Comparison of ENCODE assay signal across 9 mouse cellular contexts in genomic region chr5:28167611-28168252, GRCm38 (mm10). TPM values are rescaled to one million over a fixed set of nuclear protein-coding genes. Genes with fewer than 3 reads are reported as not detected.
A peak's percentile ranks its signal among the peaks of the same experiment; 100 is the strongest.
DNase-seq lines count a peak whose midpoint lies in the region; ATAC-seq and TF ChIP-seq lines count a peak whose summit lies in the region.
"Had no signal": no experiment of that assay in that cellular context is flagged by ENCODE, and none has a peak within 500 bp of the region (broad histone marks: within the 10 kb centered on the region; RNA-seq: fewer than 3 reads in every experiment).

No protein-coding gene starts in this region.

- WGBS in liver, embryonic 13.5 days (ENCODE audit: insufficient replicate concordance) = 3% methylated on average over 29 of the region's 29 CpGs
- under 1% methylated on average over 29 of the region's 29 CpGs for WGBS in hindbrain, postnatal 0 days
- 1% methylated on average over 29 of the region's 29 CpGs for WGBS in midbrain, postnatal 0 days

- H3K4me3 ChIP-seq in liver, embryonic 13.5 days (replicated peaks) = 0 out of 2 replicates have a peak overlapping the region, but pooled peaks have one; percentile 12
- peak overlapping the region; percentile 49 for H3K4me3 ChIP-seq in hindbrain, postnatal 0 days (ENCODE audit: low read length)
- H3K4me3 ChIP-seq in midbrain, postnatal 0 days (ENCODE audit: low read depth, low read length) = peak overlapping the region; percentile 68
- H3K4me3 ChIP-seq: left cerebral cortex, adult 2 months had no signal

- no peaks in the 10 kb centered on the region for H3K36me3 ChIP-seq in liver, embryonic 13.5 days
- no peaks in the 10 kb centered on the region for H3K36me3 ChIP-seq in hindbrain, postnatal 0 days (ENCODE audit: insufficient read depth, low read length)
- no peaks in the 10 kb centered on the region for H3K36me3 ChIP-seq in midbrain, postnatal 0 days (ENCODE audit: insufficient read depth, low read length)

- ATAC-seq in liver, embryonic 13.5 days (ENCODE audit: low read depth) = no peak
- no peak for ATAC-seq in hindbrain, postnatal 0 days
- no peak for ATAC-seq in midbrain, postnatal 0 days (ENCODE audit: low FRiP score)
- ATAC-seq in erythroblast, adult 5-6 weeks (replicated peaks; ENCODE audit: low FRiP score, poor library complexity, severe bottlenecking) = no peak

- peaks cover 10% of the 10 kb centered on the region for H3K4me1 ChIP-seq in liver, embryonic 13.5 days (replicated peaks)
- H3K4me1 ChIP-seq in hindbrain, postnatal 0 days (ENCODE audit: insufficient read depth, low read length) = no peaks in the 10 kb centered on the region
- H3K4me1 ChIP-seq in midbrain, postnatal 0 days (ENCODE audit: insufficient read depth, low read length) = no peaks in the 10 kb centered on the region

- no peak overlapping the region for H3K9ac ChIP-seq in liver, embryonic 13.5 days
- H3K9ac ChIP-seq in hindbrain, postnatal 0 days (replicated peaks; ENCODE audit: low read length) = peak overlapping the region; percentile 76
- peak overlapping the region; percentile 81 for H3K9ac ChIP-seq in midbrain, postnatal 0 days (replicated peaks; ENCODE audit: low read length, poor library complexity, severe bottlenecking)

- H3K27ac ChIP-seq in liver, embryonic 13.5 days = no peak overlapping the region
- H3K27ac ChIP-seq in hindbrain, postnatal 0 days = peak overlapping the region; percentile 86
- peak overlapping the region; percentile 71 for H3K27ac ChIP-seq in midbrain, postnatal 0 days (ENCODE audit: low read depth, low read length)
- H3K27ac ChIP-seq: left cerebral cortex, adult 2 months had no signal

- TF ChIP-seq CTCF in hindbrain, postnatal 0 days (IDR thresholded peaks at IDR 0.05; ENCODE audit: low read depth) = no peak
- TF ChIP-seq CTCF in midbrain, postnatal 0 days (IDR thresholded peaks at IDR 0.05) = no peak

- no peaks in the 10 kb centered on the region for H3K9me3 ChIP-seq in liver, embryonic 13.5 days (replicated peaks)
- H3K9me3 ChIP-seq in hindbrain, postnatal 0 days (ENCODE audit: low read length) = no peaks in the 10 kb centered on the region
- no peaks in the 10 kb centered on the region for H3K9me3 ChIP-seq in midbrain, postnatal 0 days (ENCODE audit: low read length)

- peaks cover 97% of the 10 kb centered on the region for H3K27me3 ChIP-seq in liver, embryonic 13.5 days
- peaks cover 20% of the 10 kb centered on the region for H3K27me3 ChIP-seq in hindbrain, postnatal 0 days (ENCODE audit: insufficient read depth, low read length)
- H3K27me3 ChIP-seq in midbrain, postnatal 0 days (ENCODE audit: insufficient read depth, low read length) = peaks cover 9% of the 10 kb centered on the region

- DNase-seq in liver, embryonic 13.5 days = no peak
- DNase-seq in liver (no peak), MN1 (ENCODE audit: low spot score) (no peak)
- peak; percentile 76 for DNase-seq in embryo, embryonic 11 days
- DNase-seq in hindbrain, postnatal 0 days (ENCODE audit: low spot score) = no peak
- DNase-seq in midbrain, postnatal 0 days (ENCODE audit: low spot score) = no peak
- DNase-seq in T-cell, adult 2 months (ENCODE audit: low spot score) = no peak

- H3K4me2 ChIP-seq in liver, embryonic 13.5 days = 0 out of 2 replicates have a peak overlapping the region, but pooled peaks have one; percentile 10
- peak overlapping the region; percentile 62 for H3K4me2 ChIP-seq in hindbrain, postnatal 0 days (ENCODE audit: low read depth, low read length)
- H3K4me2 ChIP-seq in midbrain, postnatal 0 days (ENCODE audit: low read depth, low read length, poor library complexity, severe bottlenecking) = peak overlapping the region; percentile 87

RNA-seq across cellular contexts. Expression of gene En2, which starts 2.2 kb away (rescaled TPM):
- polyA plus RNA-seq in liver, embryonic 13.5 days (2015; fragmentation: Nextera tagmentation; extraction: Ambion mirVana) = not detected in 2 replicates
- 33.8 and 35.1 TPM in 2 replicates for total RNA-seq in hindbrain, postnatal 0 days (2014; rRNA removed)
- 0.98 and 1.1 TPM in 2 replicates for polyA plus RNA-seq in hindbrain, postnatal 0 days (2015; fragmentation: Nextera tagmentation; extraction: Ambion mirVana)
- 49.5 and 62.0 TPM in 2 replicates for total RNA-seq in midbrain, postnatal 0 days (2014; rRNA removed)
- 0.86 and 1.0 TPM in 2 replicates for polyA plus RNA-seq in midbrain, postnatal 0 days (2015; fragmentation: Nextera tagmentation; extraction: Ambion mirVana)
- total RNA-seq in erythroblast, adult 5-6 weeks (2015; ENCODE audit: low replicate concordance) = not detected in 2 replicates
- not detected in 2 replicates for total RNA-seq in erythroblast, adult 5-6 weeks (2017; ENCODE audit: low replicate concordance)

Comparison
In these comparisons a context has a peak if more than half of its experiments do, and no peak if none do; other contexts are left out.
1. H3K4me2 ChIP-seq: peak in every context shown above with its lines; median percentile 87 in midbrain, postnatal 0 days; 62 in hindbrain, postnatal 0 days; 10 in liver, embryonic 13.5 days.
2. H3K4me3 ChIP-seq: peak in every context shown above with its lines; median percentile 68 in midbrain, postnatal 0 days; 49 in hindbrain, postnatal 0 days; 12 in liver, embryonic 13.5 days.
3. RNA of gene En2, which starts 2.2 kb away (total RNA-seq): 49.5 to 62.0 TPM in midbrain, postnatal 0 days and 33.8 to 35.1 TPM in hindbrain, postnatal 0 days; not detected in erythroblast, adult 5-6 weeks; every median in the first group is over 10 times any median in the second.